Mouse (Mus musculus): ENCODE measurements around the gene Edar. TPM values are rescaled to one million over a fixed set of nuclear protein-coding genes. Genes with fewer than 3 reads are reported as not detected.

Gene Edar
- polyA plus RNA-seq, 1 experiment from 2014 or later, result 0.35 TPM

- H3K36me3 ChIP-seq (ENCODE audit: control insufficient read depth, insufficient read depth, low read length), result no peaks in the 10 kb centered on the region; the same call in 1 of the 2 replicates
- ATAC-seq (ENCODE audit: low FRiP score, low TSS enrichment), result no peak
- no peak overlapping the region for H3K9ac ChIP-seq (ENCODE audit: low read depth, low read length)
- H3K9me3 ChIP-seq (ENCODE audit: control insufficient read depth, low read length), result no peaks in the 10 kb centered on the region
- H3K27me3 ChIP-seq (ENCODE audit: control insufficient read depth, insufficient read depth, low read length), result no peaks in the 10 kb centered on the region
- H3K4me3 ChIP-seq (ENCODE audit: low read length), result no peak overlapping the region
- 91% methylated on average over 8 of the region's 8 CpGs for WGBS
- no peaks in the 10 kb centered on the region for H3K4me1 ChIP-seq (ENCODE audit: control insufficient read depth, insufficient read depth, low read length)
- H3K27ac ChIP-seq (ENCODE audit: low read depth, low read length), result no peak overlapping the region
- H3K4me2 ChIP-seq (replicated peaks; ENCODE audit: low read depth, low read length), result no peak overlapping the region
Observed at GRCm38 (mm10) chr10:58554693-58555387, 120.6 kb downstream of the Edar start.

Other genes starting within 250 kb of the Edar start
- 26.2 and 48.2 TPM in 2 replicates for gene Ranbp2, start 228.7 kb downstream of the Edar start, polyA plus RNA-seq (2014; fragmentation: Nextera tagmentation; extraction: Ambion mirVana)
- 10.8 and 12.0 TPM in 2 replicates for gene Ccdc138, start 177.7 kb downstream of the Edar start, polyA plus RNA-seq (2014; fragmentation: Nextera tagmentation; extraction: Ambion mirVana)
- gene Gm17542, start 42.6 kb upstream of the Edar start, polyA plus RNA-seq (2014; fragmentation: Nextera tagmentation; extraction: Ambion mirVana), result not detected in 2 replicates
- 1.9 and 2.4 TPM in 2 replicates for gene Sh3rf3, start 137.7 kb upstream of the Edar start, polyA plus RNA-seq (2014; fragmentation: Nextera tagmentation; extraction: Ambion mirVana)

Measured in kidney, embryonic 14.5 days (tissue).